Mouse (Mus musculus) thymus, adult 2 months (tissue): ENCODE measurements around the gene Rnf215.

Source experiments
- CTCF ChIP-seq: fragments of 200-500 bp; IDR thresholded peaks from 2 replicates; pipeline ENCODE4 v1.5.1; 2012; ENCODE audit warnings: mild to moderate bottlenecking, control low read depth, low read length, moderate library complexity, borderline replicate concordance; ENCODE audit not compliant: control insufficient read depth, poor library complexity, insufficient read depth; ENCODE audit errors: extremely low read depth
- POLR2A ChIP-seq: fragments of 200-500 bp; IDR thresholded peaks from 2 replicates; pipeline ENCODE4 v1.6.1; 2012; ENCODE audit warnings: mild to moderate bottlenecking, low read length, control low read depth, moderate library complexity; ENCODE audit not compliant: control insufficient read depth, poor library complexity, insufficient read depth; ENCODE audit errors: extremely low read depth

DNA sequence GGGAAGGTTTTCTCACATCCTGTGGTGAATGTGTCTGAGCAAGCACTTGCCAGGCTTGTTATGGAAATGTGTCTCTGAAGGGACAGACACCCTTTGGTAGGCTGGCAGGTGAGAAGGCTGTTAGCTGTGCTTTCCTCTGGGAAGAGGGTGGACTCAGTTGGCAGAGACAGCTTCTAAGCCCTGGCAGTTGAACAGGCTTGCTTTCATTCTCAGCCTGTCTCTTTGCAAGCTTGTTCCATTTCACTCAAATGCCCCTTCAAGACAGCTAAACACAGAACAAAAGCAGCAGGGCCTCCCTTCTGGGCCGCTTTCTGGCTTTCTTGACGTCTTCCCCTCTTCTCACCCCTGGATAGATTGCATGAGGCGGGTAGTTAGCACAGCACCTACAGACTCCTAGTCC lies 35.6 kb upstream of the Rnf215 start:
- TF ChIP-seq CTCF: no peak
- TF ChIP-seq POLR2A: no peak
